Mouse (Mus musculus) myocyte (in vitro differentiated cells): ENCODE measurements at regions not wholly inside any gene's neighbourhood (a gene's known extent, or its start where the extent isn't known, plus 50 kb on each side); places are given as distances from the start of the nearest gene placed in this dataset.
"Not testable (repeated sequence)": the region's sequence is repeated elsewhere in the genome, so short reads cannot be mapped to it uniquely, and the experiment has no call there.

ENCODE experiments used
- H3K27me3 ChIP-seq: one replicate; pipeline ENCODE4 v1.6.1; 2011; ENCODE audit not compliant: control insufficient read depth, insufficient read depth, insufficient read length
- H3K36me3 ChIP-seq: one replicate; pipeline ENCODE4 v1.6.1; 2011; ENCODE audit not compliant: control insufficient read depth, insufficient read depth
- H3K4me2 ChIP-seq: one replicate; pipeline ENCODE4 v1.6.1; 2011; ENCODE audit warnings: low read depth, control low read depth
- H3K4me3 ChIP-seq: one replicate; pipeline ENCODE4 v1.5.1; 2011; ENCODE audit warnings: mild to moderate bottlenecking, control low read depth, moderate library complexity
- H3K79me2 ChIP-seq: one replicate; pipeline ENCODE4 v1.6.1; 2011; ENCODE audit not compliant: control insufficient read depth, insufficient read depth
- H3ac ChIP-seq: one replicate; pipeline ENCODE4 v1.6.1; 2011; ENCODE audit not compliant: control insufficient read depth, insufficient read length
- CEBPB ChIP-seq: IDR thresholded peaks from 2 replicates; pipeline ENCODE4 v1.6.1; 2011; ENCODE audit warnings: mild to moderate bottlenecking, moderate library complexity; ENCODE audit not compliant: poor library complexity, insufficient read depth, severe bottlenecking
- E2F4 ChIP-seq: IDR thresholded peaks from one replicate; pipeline ENCODE4 v1.6.1; 2011; ENCODE audit warnings: mild to moderate bottlenecking, control low read depth, moderate library complexity; ENCODE audit not compliant: insufficient read depth
- MAX ChIP-seq: IDR thresholded peaks from one replicate; pipeline ENCODE4 v1.6.1; 2011; ENCODE audit warnings: low read depth, mild to moderate bottlenecking, control low read depth
- MYOD1 ChIP-seq, 3 experiments: IDR thresholded peaks; one replicate each; pipeline ENCODE4 v1.6.1; 2011; ENCODE audit warnings: control low read depth in 2 of 3, low read depth in 2 of 3, mild to moderate bottlenecking in 2 of 3, moderate library complexity in 1 of 3; ENCODE audit not compliant: insufficient read length in 2 of 3, control insufficient read depth in 1 of 3
- MYOG ChIP-seq, 3 experiments: IDR thresholded peaks; one replicate each; pipeline ENCODE4 v1.6.1; 2011; ENCODE audit warnings: control low read depth in 2 of 3, low read depth in 2 of 3, mild to moderate bottlenecking in 2 of 3; ENCODE audit not compliant: insufficient read length in 2 of 3, control insufficient read depth in 1 of 3, insufficient read depth in 1 of 3
- POLR2A ChIP-seq: IDR thresholded peaks from one replicate; pipeline ENCODE4 v1.6.1; 2011; ENCODE audit warnings: low read depth, mild to moderate bottlenecking, control low read depth, moderate library complexity; ENCODE audit not compliant: insufficient read length
- POLR2AphosphoS2 ChIP-seq: IDR thresholded peaks from one replicate; pipeline ENCODE4 v1.6.1; 2011; ENCODE audit warnings: low read depth, control low read depth; ENCODE audit not compliant: insufficient read length
- REST ChIP-seq: IDR thresholded peaks from one replicate; pipeline ENCODE4 v1.6.1; 2011; ENCODE audit warnings: mild to moderate bottlenecking, control low read depth, moderate library complexity; ENCODE audit not compliant: insufficient read depth, insufficient read length
- SRF ChIP-seq: IDR thresholded peaks from one replicate; pipeline ENCODE4 v1.6.1; 2011; ENCODE audit warnings: low read depth; ENCODE audit not compliant: control insufficient read depth, insufficient read length
- TCF12 ChIP-seq: IDR thresholded peaks from one replicate; pipeline ENCODE4 v1.6.1; 2011; ENCODE audit warnings: mild to moderate bottlenecking, control low read depth; ENCODE audit not compliant: poor library complexity, insufficient read depth, severe bottlenecking
- TCF3 ChIP-seq: IDR thresholded peaks from one replicate; pipeline ENCODE4 v1.6.1; 2011; ENCODE audit warnings: low read depth, control low read depth; ENCODE audit not compliant: insufficient read length
- USF1 ChIP-seq: IDR thresholded peaks from one replicate; pipeline ENCODE4 v1.6.1; 2011; ENCODE audit warnings: low read depth, mild to moderate bottlenecking, control low read depth, moderate library complexity

DNA sequence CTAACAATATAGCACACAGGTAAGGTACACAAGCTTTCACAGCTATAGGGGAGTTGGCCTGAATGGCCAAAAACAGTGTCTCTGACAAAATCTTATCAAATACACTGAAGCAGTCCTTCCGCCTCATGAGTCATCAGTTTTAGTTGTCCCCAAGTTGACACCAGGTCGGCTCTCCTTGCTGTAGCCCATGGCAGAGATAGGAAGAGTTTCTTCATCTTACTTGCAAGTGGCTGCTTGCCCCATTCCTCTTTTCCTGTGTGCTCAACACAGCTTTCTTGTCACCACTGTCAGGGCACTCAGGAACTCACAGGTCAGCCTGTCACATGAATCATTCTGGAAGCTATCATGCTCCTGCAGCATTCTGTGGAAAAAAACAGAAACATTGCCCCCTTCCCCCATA, 77.1 kb downstream of the Olfr721-ps1 start:
- H3K36me3 ChIP-seq, H3K79me2 ChIP-seq, H3K4me3 ChIP-seq, H3K27me3 ChIP-seq, H3K4me2 ChIP-seq, H3ac ChIP-seq: not testable (repeated sequence)

DNA sequence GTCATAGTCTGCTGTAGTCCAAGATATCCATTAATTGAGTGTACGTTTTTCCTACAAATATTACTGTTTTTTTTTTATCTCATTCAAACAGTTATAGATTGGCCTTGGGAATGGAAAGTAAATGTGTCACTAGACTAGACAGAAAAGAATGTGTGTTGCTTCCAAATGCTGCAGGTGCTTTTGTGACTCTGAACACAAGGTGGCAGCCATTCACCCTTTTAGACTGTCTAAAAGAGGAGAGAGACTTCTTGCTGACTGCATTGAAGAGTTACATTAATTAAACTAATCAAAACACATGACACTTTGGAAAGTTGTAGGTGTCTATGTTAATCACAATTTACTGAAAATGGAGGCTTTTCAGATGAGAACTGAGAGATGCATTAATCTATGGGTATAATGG, 80.7 kb downstream of the Olfr721-ps1 start:
- no peak overlapping the region for H3K4me3 ChIP-seq
- no peaks in the 10 kb centered on the region for H3K27me3 ChIP-seq
- H3K4me2 ChIP-seq = no peak overlapping the region
- H3K36me3 ChIP-seq = no peaks in the 10 kb centered on the region
- TF ChIP-seq REST (no peak), MYOG (IDR thresholded peaks at IDR 0.05; ENCODE audit: control insufficient read depth in 1 of 3, insufficient read depth in 1 of 3, insufficient read length in 2 of 3, low read depth in 2 of 3) (no peak), MYOD1 (IDR thresholded peaks at IDR 0.05; ENCODE audit: control insufficient read depth in 1 of 3, insufficient read length in 2 of 3, low read depth in 2 of 3) (no peak), E2F4 (no peak), SRF (no peak), CEBPB (no peak), TCF3 (no peak), USF1 (no peak), TCF12 (no peak), MAX (no peak), POLR2A (no peak), POLR2AphosphoS2 (no peak)
- no peaks in the 10 kb centered on the region for H3K79me2 ChIP-seq
- no peak overlapping the region for H3ac ChIP-seq

DNA sequence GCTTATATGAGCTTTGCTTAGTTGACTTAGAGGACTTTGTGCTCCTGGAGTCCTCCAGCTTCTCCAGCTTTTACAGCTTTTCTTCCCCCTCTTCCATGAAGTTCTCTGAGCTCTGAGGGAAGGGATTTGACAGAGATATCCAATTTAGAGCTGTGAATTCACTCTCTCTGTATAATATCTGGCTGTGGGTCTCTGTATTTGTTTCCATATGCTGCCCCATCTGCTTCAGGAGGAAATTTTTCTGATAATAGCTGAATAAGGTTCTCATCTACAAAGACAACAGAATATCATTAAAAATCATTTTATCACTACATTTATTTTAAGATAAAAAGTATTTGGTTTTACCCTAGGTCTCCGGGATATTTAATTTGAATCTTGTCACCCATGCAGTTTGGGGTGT, 85.3 kb downstream of the Olfr721-ps1 start:
- Histone ChIP-seq H3ac (no peak overlapping the region), H3K27me3 (no peaks in the 10 kb centered on the region), H3K4me3 (no peak overlapping the region), H3K4me2 (no peak overlapping the region), H3K36me3 (no peaks in the 10 kb centered on the region), H3K79me2 (no peaks in the 10 kb centered on the region)
- TF ChIP-seq SRF = no peak
- no peak for TF ChIP-seq CEBPB
- no peak for TF ChIP-seq MYOG (IDR thresholded peaks at IDR 0.05; ENCODE audit: control insufficient read depth in 1 of 3, insufficient read depth in 1 of 3, insufficient read length in 2 of 3, low read depth in 2 of 3)
- TF ChIP-seq TCF12 = no peak
- no peak for TF ChIP-seq POLR2AphosphoS2
- TF ChIP-seq E2F4 = no peak
- no peak for TF ChIP-seq MYOD1 (IDR thresholded peaks at IDR 0.05; ENCODE audit: control insufficient read depth in 1 of 3, insufficient read length in 2 of 3, low read depth in 2 of 3)
- no peak for TF ChIP-seq USF1
- TF ChIP-seq REST = no peak
- no peak for TF ChIP-seq POLR2A
- TF ChIP-seq MAX = no peak
- no peak for TF ChIP-seq TCF3

DNA sequence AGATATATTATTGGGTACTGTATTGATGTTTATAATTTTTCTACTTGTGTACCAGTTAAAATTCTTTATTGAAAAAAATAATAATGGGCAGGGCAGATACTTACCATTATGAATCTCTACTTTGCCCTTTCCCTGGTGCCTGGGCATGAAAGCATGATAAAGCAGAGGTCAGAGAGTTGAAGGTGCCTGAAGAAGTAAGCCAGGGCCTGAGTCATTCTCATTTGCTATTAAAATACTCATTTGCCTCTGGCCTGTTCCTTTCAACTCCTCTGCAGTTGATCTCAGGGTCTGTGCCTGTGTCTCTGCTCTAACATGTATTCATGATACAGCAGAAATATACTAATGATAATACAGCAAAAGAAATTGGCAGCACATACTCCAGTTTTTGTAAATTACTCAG, 89.4 kb downstream of the Olfr721-ps1 start:
- TF ChIP-seq SRF (no peak), POLR2A (no peak), TCF12 (no peak), CEBPB (no peak), MYOD1 (IDR thresholded peaks at IDR 0.05; ENCODE audit: control insufficient read depth in 1 of 3, insufficient read length in 2 of 3, low read depth in 2 of 3) (no peak), MAX (no peak), E2F4 (no peak), TCF3 (no peak), REST (no peak), USF1 (no peak), POLR2AphosphoS2 (no peak), MYOG (IDR thresholded peaks at IDR 0.05; ENCODE audit: control insufficient read depth in 1 of 3, insufficient read depth in 1 of 3, insufficient read length in 2 of 3, low read depth in 2 of 3) (no peak)
- Histone ChIP-seq H3K4me2 (no peak overlapping the region), H3K4me3 (no peak overlapping the region), H3K79me2 (no peaks in the 10 kb centered on the region), H3K27me3 (no peaks in the 10 kb centered on the region), H3ac (no peak overlapping the region), H3K36me3 (no peaks in the 10 kb centered on the region)

DNA sequence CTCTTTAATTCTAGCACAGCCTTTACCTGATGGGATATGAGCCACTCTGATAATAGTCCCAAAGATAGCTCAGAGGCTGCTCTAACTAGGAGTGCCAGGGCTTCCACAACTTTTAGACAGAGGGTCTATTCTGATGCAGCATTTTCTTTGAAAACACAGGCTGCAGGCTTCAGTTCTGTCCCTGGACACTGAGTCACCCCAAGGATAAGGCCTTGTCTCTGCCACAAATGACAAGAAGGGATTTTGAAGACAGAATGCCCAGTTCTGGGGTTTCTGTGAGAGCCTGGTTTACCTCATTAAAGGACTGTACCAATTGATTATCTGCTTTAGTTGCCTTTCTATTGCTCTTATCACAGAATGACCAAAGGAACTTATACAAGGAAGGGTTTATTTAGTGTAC, 90.9 kb downstream of the Olfr721-ps1 start:
- no peak for TF ChIP-seq SRF
- no peak for TF ChIP-seq MYOG (IDR thresholded peaks at IDR 0.05; ENCODE audit: control insufficient read depth in 1 of 3, insufficient read depth in 1 of 3, insufficient read length in 2 of 3, low read depth in 2 of 3)
- TF ChIP-seq TCF12 = no peak
- TF ChIP-seq MYOD1 (IDR thresholded peaks at IDR 0.05; ENCODE audit: control insufficient read depth in 1 of 3, insufficient read length in 2 of 3, low read depth in 2 of 3) = no peak
- TF ChIP-seq E2F4 = no peak
- no peak for TF ChIP-seq POLR2A
- no peak for TF ChIP-seq POLR2AphosphoS2
- TF ChIP-seq REST = no peak
- no peak for TF ChIP-seq USF1
- TF ChIP-seq MAX = no peak
- TF ChIP-seq TCF3 = no peak
- no peak for TF ChIP-seq CEBPB
- Histone ChIP-seq H3ac (no peak overlapping the region), H3K79me2 (no peaks in the 10 kb centered on the region), H3K4me3 (no peak overlapping the region), H3K36me3 (no peaks in the 10 kb centered on the region), H3K4me2 (no peak overlapping the region), H3K27me3 (no peaks in the 10 kb centered on the region)
